Mouse (Mus musculus): ENCODE results near the gene Gm49395. TPM values are rescaled to one million over a fixed set of nuclear protein-coding genes. Genes with fewer than 3 reads are reported as not detected.
A peak's percentile ranks its signal among the peaks of the same experiment; 100 is the strongest.

Gm49395 gene
- polyA plus RNA-seq, 1 experiment from 2014 or later, result 1.8 TPM

- H3K4me1 ChIP-seq (ENCODE audit: control insufficient read depth, insufficient read depth, low read length), result no peaks in the 10 kb centered on the region
- H3K4me3 ChIP-seq (ENCODE audit: low read depth, low read length), result no peak overlapping the region
- no peak for ATAC-seq
- no peak overlapping the region for H3K4me2 ChIP-seq (ENCODE audit: low read length)
- 83% methylated on average over 10 of the region's 10 CpGs for WGBS
- H3K9ac ChIP-seq (ENCODE audit: low read depth, low read length), result no peak overlapping the region
- H3K27ac ChIP-seq (ENCODE audit: low read length), result no peak overlapping the region
- H3K27me3 ChIP-seq (ENCODE audit: control insufficient read depth, insufficient read depth, low read depth, low read length), result no peaks in the 10 kb centered on the region
- H3K36me3 ChIP-seq (ENCODE audit: control insufficient read depth, insufficient read depth, low read length), result no peaks in the 10 kb centered on the region
- no peaks in the 10 kb centered on the region for H3K9me3 ChIP-seq (replicated peaks; ENCODE audit: control insufficient read depth, low read length, poor library complexity, severe bottlenecking)
Observed at GRCm38 (mm10) chr13:115021411-115021810, 80.3 kb downstream of the Gm49395 start.

- Histone ChIP-seq H3K27me3 (ENCODE audit: control insufficient read depth, insufficient read depth, low read depth, low read length) (no peaks in the 10 kb centered on the region), H3K9me3 (replicated peaks; ENCODE audit: control insufficient read depth, low read length, poor library complexity, severe bottlenecking) (no peaks in the 10 kb centered on the region), H3K4me1 (ENCODE audit: control insufficient read depth, insufficient read depth, low read length) (no peaks in the 10 kb centered on the region), H3K9ac (ENCODE audit: low read depth, low read length) (no peak overlapping the region), H3K4me2 (ENCODE audit: low read length) (no peak overlapping the region), H3K27ac (ENCODE audit: low read length) (no peak overlapping the region), H3K36me3 (ENCODE audit: control insufficient read depth, insufficient read depth, low read length) (no peaks in the 10 kb centered on the region), H3K4me3 (ENCODE audit: low read depth, low read length) (no peak overlapping the region)
- no peak for ATAC-seq
- 93% methylated on average over 4 of the region's 4 CpGs for WGBS
Observed at GRCm38 (mm10) chr13:115020727-115021126, 81.0 kb downstream of the Gm49395 start.

- Histone ChIP-seq H3K9ac (ENCODE audit: low read depth, low read length) (no peak overlapping the region), H3K4me2 (ENCODE audit: low read length) (no peak overlapping the region), H3K4me1 (ENCODE audit: control insufficient read depth, insufficient read depth, low read length) (no peaks in the 10 kb centered on the region), H3K36me3 (ENCODE audit: control insufficient read depth, insufficient read depth, low read length) (no peaks in the 10 kb centered on the region), H3K4me3 (ENCODE audit: low read depth, low read length) (no peak overlapping the region), H3K27me3 (ENCODE audit: control insufficient read depth, insufficient read depth, low read depth, low read length) (no peaks in the 10 kb centered on the region), H3K9me3 (replicated peaks; ENCODE audit: control insufficient read depth, low read length, poor library complexity, severe bottlenecking) (no peaks in the 10 kb centered on the region), H3K27ac (ENCODE audit: low read length) (no peak overlapping the region)
- WGBS, result 93% methylated on average over 9 of the region's 9 CpGs
- no peak for ATAC-seq
Observed at GRCm38 (mm10) chr13:115017545-115017944, 84.2 kb downstream of the Gm49395 start.

GRCm38 (mm10) chr13:115011547-115011946 lies 90.2 kb downstream of the Gm49395 start:
- H3K4me1 ChIP-seq (ENCODE audit: control insufficient read depth, insufficient read depth, low read length), result no peaks in the 10 kb centered on the region
- H3K4me3 ChIP-seq (ENCODE audit: low read depth, low read length), result no peak overlapping the region
- no peak overlapping the region for H3K4me2 ChIP-seq (ENCODE audit: low read length)
- WGBS, result 37% methylated on average over 6 of the region's 6 CpGs
- H3K36me3 ChIP-seq (ENCODE audit: control insufficient read depth, insufficient read depth, low read length), result no peaks in the 10 kb centered on the region
- H3K9me3 ChIP-seq (replicated peaks; ENCODE audit: control insufficient read depth, low read length, poor library complexity, severe bottlenecking), result no peaks in the 10 kb centered on the region
- no peak overlapping the region for H3K9ac ChIP-seq (ENCODE audit: low read depth, low read length)
- no peaks in the 10 kb centered on the region for H3K27me3 ChIP-seq (ENCODE audit: control insufficient read depth, insufficient read depth, low read depth, low read length)
- no peak for ATAC-seq
- H3K27ac ChIP-seq (ENCODE audit: low read length), result no peak overlapping the region

- WGBS, result 25% methylated on average over 9 of the region's 9 CpGs
- H3K4me2 ChIP-seq (ENCODE audit: low read length), result no peak overlapping the region
- no peak overlapping the region for H3K4me3 ChIP-seq (ENCODE audit: low read depth, low read length)
- no peak overlapping the region for H3K27ac ChIP-seq (ENCODE audit: low read length)
- ATAC-seq, result peak; percentile 55; the same call in 1 of the 2 replicates
- H3K4me1 ChIP-seq (ENCODE audit: control insufficient read depth, insufficient read depth, low read length), result peaks cover 5% of the 10 kb centered on the region; the same call in 1 of the 2 replicates
- no peaks in the 10 kb centered on the region for H3K27me3 ChIP-seq (ENCODE audit: control insufficient read depth, insufficient read depth, low read depth, low read length)
- H3K9me3 ChIP-seq (replicated peaks; ENCODE audit: control insufficient read depth, low read length, poor library complexity, severe bottlenecking), result no peaks in the 10 kb centered on the region
- H3K36me3 ChIP-seq (ENCODE audit: control insufficient read depth, insufficient read depth, low read length), result no peaks in the 10 kb centered on the region
- no peak overlapping the region for H3K9ac ChIP-seq (ENCODE audit: low read depth, low read length)
Observed at GRCm38 (mm10) chr13:115006213-115006835, 95.4 kb downstream of the Gm49395 start.

GRCm38 (mm10) chr13:115005342-115005741 lies 96.4 kb downstream of the Gm49395 start:
- Histone ChIP-seq H3K9ac (ENCODE audit: low read depth, low read length) (no peak overlapping the region), H3K4me3 (ENCODE audit: low read depth, low read length) (no peak overlapping the region), H3K27ac (ENCODE audit: low read length) (no peak overlapping the region), H3K9me3 (replicated peaks; ENCODE audit: control insufficient read depth, low read length, poor library complexity, severe bottlenecking) (no peaks in the 10 kb centered on the region), H3K36me3 (ENCODE audit: control insufficient read depth, insufficient read depth, low read length) (no peaks in the 10 kb centered on the region), H3K4me2 (ENCODE audit: low read length) (no peak overlapping the region), H3K4me1 (ENCODE audit: control insufficient read depth, insufficient read depth, low read length) (peaks cover 5% of the 10 kb centered on the region; the same call in 1 of the 2 replicates), H3K27me3 (ENCODE audit: control insufficient read depth, insufficient read depth, low read depth, low read length) (no peaks in the 10 kb centered on the region)
- WGBS, result 80% methylated on average over 6 of the region's 6 CpGs
- no peak for ATAC-seq

GRCm38 (mm10) chr13:115003444-115004053 lies 98.2 kb downstream of the Gm49395 start:
- no peak overlapping the region for H3K4me3 ChIP-seq (ENCODE audit: low read depth, low read length)
- no peak overlapping the region for H3K27ac ChIP-seq (ENCODE audit: low read length)
- H3K27me3 ChIP-seq (ENCODE audit: control insufficient read depth, insufficient read depth, low read depth, low read length), result no peaks in the 10 kb centered on the region
- no peaks in the 10 kb centered on the region for H3K9me3 ChIP-seq (replicated peaks; ENCODE audit: control insufficient read depth, low read length, poor library complexity, severe bottlenecking)
- ATAC-seq, result no peak
- no peak overlapping the region for H3K4me2 ChIP-seq (ENCODE audit: low read length)
- no peak overlapping the region for H3K9ac ChIP-seq (ENCODE audit: low read depth, low read length)
- peaks cover 5% of the 10 kb centered on the region; the same call in 1 of the 2 replicates for H3K4me1 ChIP-seq (ENCODE audit: control insufficient read depth, insufficient read depth, low read length)
- no peaks in the 10 kb centered on the region for H3K36me3 ChIP-seq (ENCODE audit: control insufficient read depth, insufficient read depth, low read length)
- 55% methylated on average over 7 of the region's 7 CpGs for WGBS

GRCm38 (mm10) chr13:115002837-115003236 lies 98.9 kb downstream of the Gm49395 start:
- ATAC-seq, result no peak
- Histone ChIP-seq H3K9me3 (replicated peaks; ENCODE audit: control insufficient read depth, low read length, poor library complexity, severe bottlenecking) (no peaks in the 10 kb centered on the region), H3K27ac (ENCODE audit: low read length) (no peak overlapping the region), H3K36me3 (ENCODE audit: control insufficient read depth, insufficient read depth, low read length) (no peaks in the 10 kb centered on the region), H3K27me3 (ENCODE audit: control insufficient read depth, insufficient read depth, low read depth, low read length) (no peaks in the 10 kb centered on the region), H3K4me1 (ENCODE audit: control insufficient read depth, insufficient read depth, low read length) (peaks cover 5% of the 10 kb centered on the region; the same call in 1 of the 2 replicates), H3K4me3 (ENCODE audit: low read depth, low read length) (no peak overlapping the region), H3K9ac (ENCODE audit: low read depth, low read length) (no peak overlapping the region), H3K4me2 (ENCODE audit: low read length) (no peak overlapping the region)
- 83% methylated on average over 3 of the region's 3 CpGs for WGBS

- H3K27ac ChIP-seq (ENCODE audit: low read length), result no peak overlapping the region
- H3K4me2 ChIP-seq (ENCODE audit: low read length), result no peak overlapping the region
- peaks cover 5% of the 10 kb centered on the region; the same call in 1 of the 2 replicates for H3K4me1 ChIP-seq (ENCODE audit: control insufficient read depth, insufficient read depth, low read length)
- no peaks in the 10 kb centered on the region for H3K36me3 ChIP-seq (ENCODE audit: control insufficient read depth, insufficient read depth, low read length)
- WGBS, result 92% methylated on average over 5 of the region's 5 CpGs
- H3K9me3 ChIP-seq (replicated peaks; ENCODE audit: control insufficient read depth, low read length, poor library complexity, severe bottlenecking), result no peaks in the 10 kb centered on the region
- H3K27me3 ChIP-seq (ENCODE audit: control insufficient read depth, insufficient read depth, low read depth, low read length), result no peaks in the 10 kb centered on the region
- no peak overlapping the region for H3K9ac ChIP-seq (ENCODE audit: low read depth, low read length)
- ATAC-seq, result no peak
- H3K4me3 ChIP-seq (ENCODE audit: low read depth, low read length), result no peak overlapping the region
Observed at GRCm38 (mm10) chr13:115002155-115002554, 99.6 kb downstream of the Gm49395 start.
